Mouse (Mus musculus) intestine, embryonic 14.5 days (tissue): Measurements from ENCODE around the gene Arhgap45. TPM values are rescaled to one million over a fixed set of nuclear protein-coding genes. Genes with fewer than 3 reads are reported as not detected.

ENCODE experiments used
- ATAC-seq: fragments of 200-750 bp; cut with Nextera tagmentation; replicated peaks from 2 replicates; pipeline ENCODE4 v1.8.0; 2017; ENCODE audit warnings: low read depth, moderate number of reproducible peaks, moderate TSS enrichment, moderate library complexity; ENCODE audit not compliant: low FRiP score, low TSS enrichment
- DNase-seq: peaks from one replicate; pipeline ENCODE4 v3.0.0-alpha.2; 2018; ENCODE audit warnings: low spot score
- H3K27ac ChIP-seq: fragments of 300-500 bp; sonication (generic); 2 replicates; pipeline ENCODE4 v1.5.1; 2014; ENCODE audit warnings: low read depth, mild to moderate bottlenecking, control low read depth
- H3K27me3 ChIP-seq: fragments of 300-500 bp; sonication (generic); replicated peaks from 2 replicates; pipeline ENCODE4 v1.6.1; 2014; ENCODE audit warnings: low read length, control low read depth; ENCODE audit not compliant: control insufficient read depth, insufficient read depth
- H3K36me3 ChIP-seq: fragments of 300-500 bp; sonication (generic); 2 replicates; pipeline ENCODE4 v1.6.1; 2014; ENCODE audit warnings: low read length, control low read depth; ENCODE audit not compliant: control insufficient read depth, insufficient read depth
- H3K4me1 ChIP-seq: fragments of 300-500 bp; sonication (generic); replicated peaks from 2 replicates; pipeline ENCODE4 v1.6.1; 2014; ENCODE audit warnings: low read length, control low read depth, mixed read lengths; ENCODE audit not compliant: control insufficient read depth, insufficient read depth
- H3K4me2 ChIP-seq: fragments of 300-500 bp; sonication (generic); 2 replicates; pipeline ENCODE4 v1.6.1; 2014; ENCODE audit warnings: low read length
- H3K4me3 ChIP-seq: fragments of 300-500 bp; sonication (generic); 2 replicates; pipeline ENCODE4 v1.5.1; 2014; ENCODE audit warnings: low read depth, low read length, control low read depth, mixed read lengths
- H3K9ac ChIP-seq: fragments of 300-500 bp; sonication (generic); 2 replicates; pipeline ENCODE4 v1.6.1; 2014; ENCODE audit warnings: mild to moderate bottlenecking, low read length
- H3K9me3 ChIP-seq: fragments of 300-500 bp; sonication (generic); 2 replicates; pipeline ENCODE4 v1.6.1; 2016; ENCODE audit warnings: low read length, control low read depth; ENCODE audit not compliant: control insufficient read depth
- WGBS: fragments of 180-500 bp; shearing (Covaris S2); extraction: QIAGEN DNeasy Blood & Tissue Kit; methylation state at CpG from one replicate; pipeline ENCODE4 v1.1.7; 2014; 5-methylcytosine and 5-hydroxymethylcytosine counted together
- polyA plus RNA-seq: library from polyadenylated mRNA; unstranded; fragments of >200 nt; fragmentation: Nextera tagmentation; extraction: Ambion mirVana; gene quantifications from 2 replicates; pipeline ENCODE4 v1.2.1, GENCODE M21; 2014

Arhgap45 gene
- polyA plus RNA-seq, 1 experiment from 2014 or later: 6.8 TPM

DNA sequence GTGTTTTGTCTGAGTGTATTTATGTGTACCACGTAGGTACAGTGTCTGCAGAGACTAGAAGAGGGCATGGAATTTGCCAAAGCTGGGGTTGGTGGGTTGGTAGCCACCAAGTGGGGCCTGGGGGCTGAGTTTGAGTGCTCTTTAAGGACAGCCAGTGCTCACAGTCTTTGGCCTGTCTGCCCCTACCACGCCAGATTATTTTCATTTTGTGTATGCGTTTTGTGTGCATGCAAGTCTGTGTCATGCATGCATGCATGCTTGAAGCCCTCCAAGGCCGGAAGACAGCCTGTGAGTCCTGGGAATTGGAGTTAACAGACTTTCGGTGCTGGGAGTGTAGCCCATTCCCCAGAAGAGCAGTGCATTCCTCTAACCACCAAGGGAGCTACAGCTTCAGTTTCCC is 38.9 kb downstream of the Arhgap45 start:
- Histone ChIP-seq H3K9me3 (no peaks in the 10 kb centered on the region), H3K27me3 (no peaks in the 10 kb centered on the region), H3K4me1 (peaks cover 30% of the 10 kb centered on the region), H3K9ac (0 out of 2 replicates have a peak overlapping the region, but pooled peaks have one; percentile 94), H3K4me2 (peak overlapping the region; percentile 64), H3K27ac (no peak overlapping the region), H3K4me3 (0 out of 2 replicates have a peak overlapping the region, but pooled peaks have one; percentile 2), H3K36me3 (peaks cover 43% of the 10 kb centered on the region)
- ATAC-seq (no peak), DNase-seq (no peak)
- 87% methylated on average over 5 of the region's 5 CpGs for WGBS

GRCm38 (mm10) chr10:80055891-80056290 is 39.4 kb downstream of the Arhgap45 start:
- peaks cover 25% of the 10 kb centered on the region for H3K4me1 ChIP-seq
- peak overlapping the region; percentile 64; the same call in 1 of the 2 replicates for H3K4me2 ChIP-seq
- no peaks in the 10 kb centered on the region for H3K9me3 ChIP-seq
- no peak overlapping the region for H3K4me3 ChIP-seq
- 69% methylated on average over 8 of the region's 10 CpGs for WGBS
- DNase-seq (no peak), ATAC-seq (no peak)
- H3K27me3 ChIP-seq: no peaks in the 10 kb centered on the region
- H3K36me3 ChIP-seq: peaks cover 48% of the 10 kb centered on the region
- H3K27ac ChIP-seq: no peak overlapping the region
- H3K9ac ChIP-seq: no peak overlapping the region

DNA sequence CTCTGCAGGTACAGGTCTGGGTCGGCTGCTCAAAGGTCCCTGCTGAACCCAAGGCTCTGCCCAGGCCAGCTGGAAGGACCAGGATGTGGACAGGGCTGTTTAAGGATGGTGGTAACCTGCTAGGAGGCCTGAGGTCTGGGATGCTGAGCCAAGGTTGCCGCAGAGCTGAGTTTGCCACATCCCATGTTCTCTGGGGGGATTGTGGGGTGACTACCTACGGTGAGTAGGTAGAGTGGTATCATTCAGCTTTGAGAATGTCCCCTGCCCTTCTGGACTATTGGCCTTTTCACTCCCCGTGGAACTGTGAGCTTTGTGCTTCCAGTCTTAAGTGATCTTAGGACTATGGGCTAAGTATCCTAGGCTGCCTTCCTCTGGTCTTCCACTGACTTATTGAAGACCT is 40.1 kb downstream of the Arhgap45 start:
- no peaks in the 10 kb centered on the region for H3K27me3 ChIP-seq
- peaks cover 52% of the 10 kb centered on the region for H3K36me3 ChIP-seq
- no peak for DNase-seq
- no peak overlapping the region for H3K27ac ChIP-seq
- no peaks in the 10 kb centered on the region for H3K9me3 ChIP-seq
- 89% methylated on average over 4 of the region's 4 CpGs for WGBS
- no peak overlapping the region for H3K4me2 ChIP-seq
- no peak overlapping the region for H3K4me3 ChIP-seq
- peaks cover 21% of the 10 kb centered on the region for H3K4me1 ChIP-seq
- no peak overlapping the region for H3K9ac ChIP-seq
- ATAC-seq: no peak

GRCm38 (mm10) chr10:80056976-80057682 is 40.7 kb downstream of the Arhgap45 start:
- Histone ChIP-seq H3K27ac (no peak overlapping the region), H3K36me3 (peaks cover 58% of the 10 kb centered on the region), H3K9ac (no peak overlapping the region), H3K4me1 (peaks cover 15% of the 10 kb centered on the region), H3K27me3 (no peaks in the 10 kb centered on the region), H3K4me3 (no peak overlapping the region), H3K4me2 (no peak overlapping the region), H3K9me3 (no peaks in the 10 kb centered on the region)
- DNase-seq: no peak
- 91% methylated on average over 27 of the region's 27 CpGs for WGBS
- no peak for ATAC-seq

- Histone ChIP-seq H3K27ac (no peak overlapping the region), H3K36me3 (peaks cover 64% of the 10 kb centered on the region), H3K4me3 (no peak overlapping the region), H3K4me1 (peaks cover 14% of the 10 kb centered on the region; the same call in 1 of the 2 replicates), H3K9ac (no peak overlapping the region), H3K9me3 (no peaks in the 10 kb centered on the region), H3K27me3 (no peaks in the 10 kb centered on the region), H3K4me2 (no peak overlapping the region)
- ATAC-seq: no peak
- DNase-seq: no peak
- 73% methylated on average over 30 of the region's 30 CpGs for WGBS
Measured at GRCm38 (mm10) chr10:80057683-80058326, 41.4 kb downstream of the Arhgap45 start.

GRCm38 (mm10) chr10:80063104-80063503 is 46.7 kb downstream of the Arhgap45 start:
- Histone ChIP-seq H3K4me2 (no peak overlapping the region), H3K36me3 (peaks cover 64% of the 10 kb centered on the region), H3K4me3 (no peak overlapping the region), H3K27ac (no peak overlapping the region), H3K9me3 (no peaks in the 10 kb centered on the region), H3K27me3 (no peaks in the 10 kb centered on the region), H3K4me1 (no peaks in the 10 kb centered on the region), H3K9ac (no peak overlapping the region)
- no peak for DNase-seq
- ATAC-seq: no peak
- 92% methylated on average over 5 of the region's 5 CpGs for WGBS

GRCm38 (mm10) chr10:80063877-80064650 is 47.6 kb downstream of the Arhgap45 start:
- 78% methylated on average over 23 of the region's 23 CpGs for whole genome bisulfite sequencing
- Histone ChIP-seq H3K4me2 (no peak overlapping the region), H3K9ac (no peak overlapping the region), H3K27ac (no peak overlapping the region), H3K9me3 (no peaks in the 10 kb centered on the region), H3K4me3 (no peak overlapping the region), H3K36me3 (peaks cover 54% of the 10 kb centered on the region), H3K27me3 (no peaks in the 10 kb centered on the region), H3K4me1 (no peaks in the 10 kb centered on the region)
- DNase-seq (no peak), ATAC-seq (no peak)

- WGBS: 96% methylated on average over 6 of the region's 7 CpGs
- peaks cover 7% of the 10 kb centered on the region for H3K4me1 ChIP-seq
- ATAC-seq (no peak), DNase-seq (no peak)
- no peaks in the 10 kb centered on the region for H3K9me3 ChIP-seq
- no peak overlapping the region for H3K4me3 ChIP-seq
- H3K36me3 ChIP-seq: peaks cover 12% of the 10 kb centered on the region
- H3K27ac ChIP-seq: no peak overlapping the region
- no peak overlapping the region for H3K9ac ChIP-seq
- no peak overlapping the region for H3K4me2 ChIP-seq
- H3K27me3 ChIP-seq: no peaks in the 10 kb centered on the region
Measured at GRCm38 (mm10) chr10:80069251-80069650, 52.8 kb downstream of the Arhgap45 start.
